Mouse (Mus musculus): ENCODE results near the gene Arhgap23.

- TF ChIP-seq CTCF (conservative IDR thresholded peaks at IDR 0.05; ENCODE audit: insufficient read depth, insufficient read length, low read depth, low read length), result no peak
- no peak for TF ChIP-seq POLR2A (IDR thresholded peaks at IDR 0.05; ENCODE audit: low read depth, low read length)
Observed at GRCm38 (mm10) chr11:97521741-97522474, 106.6 kb downstream of the Arhgap23 start.

All from kidney, adult 2 months (tissue).